Mouse (Mus musculus) liver, postnatal 0 days (tissue): Measurements from ENCODE around the gene Ncor2.

ENCODE experiments used
- CTCF ChIP-seq: sonication (generic); IDR thresholded peaks from 2 replicates; pipeline ENCODE4 v1.5.1; 2016; ENCODE audit warnings: antibody characterized with exemption, low read depth
- EP300 ChIP-seq: IDR thresholded peaks from 2 replicates; pipeline ENCODE4 v1.6.1; 2016; ENCODE audit warnings: antibody characterized with exemption, low read depth, mild to moderate bottlenecking

GRCm38 (mm10) chr5:125133651-125134050, 45.4 kb downstream of the Ncor2 start:
- no peak for TF ChIP-seq CTCF
- no peak for TF ChIP-seq EP300
